23 mouse cellular contexts compared by ENCODE assay signal in genomic region chr7:140948161-140948560, GRCm38 (mm10). TPM values are rescaled to one million over a fixed set of nuclear protein-coding genes. Genes with fewer than 3 reads are reported as not detected.
DNase-seq lines count a peak whose midpoint lies in the region; ATAC-seq and TF ChIP-seq lines count a peak whose summit lies in the region.
"Had no signal": no experiment of that assay in that cellular context is flagged by ENCODE, and none has a peak within 500 bp of the region (broad histone marks: within the 10 kb centered on the region; RNA-seq: fewer than 3 reads in every experiment).

No protein-coding gene starts in this region.

- H3K27ac ChIP-seq in heart, adult 2 months: peak overlapping the region; percentile 73
- H3K27ac ChIP-seq in lung, postnatal 0 days (ENCODE audit: low read length): 0 out of 2 replicates have a peak overlapping the region, but pooled peaks have one; percentile 38
- 0 out of 2 replicates have a peak overlapping the region, but pooled peaks have one; percentile 17 for H3K27ac ChIP-seq in embryonic facial prominence, embryonic 15.5 days (replicated peaks)
- H3K27ac ChIP-seq: forebrain, embryonic 12.5 days had no signal

- ATAC-seq in lung, postnatal 0 days: no peak
- no peak for ATAC-seq in embryonic facial prominence, embryonic 15.5 days (ENCODE audit: insufficient number of reproducible peaks, low FRiP score, low TSS enrichment, low read depth)
- ATAC-seq in activated CD4-positive, CD25-positive, alpha-beta regulatory T cell, adult 4 months: no peak
- ATAC-seq: intestine, postnatal 0 days had no signal

- TF ChIP-seq POLR2A in heart, adult 2 months (IDR thresholded peaks at IDR 0.05; ENCODE audit: insufficient read depth, low read depth, low read length): no peak

- H3K27me3 ChIP-seq in heart, adult 2 months (ENCODE audit: control insufficient read depth, insufficient read depth, low read length): no peaks in the 10 kb centered on the region
- no peaks in the 10 kb centered on the region for H3K27me3 ChIP-seq in lung, postnatal 0 days (replicated peaks; ENCODE audit: insufficient read depth, low read length)
- no peaks in the 10 kb centered on the region for H3K27me3 ChIP-seq in embryonic facial prominence, embryonic 15.5 days
- H3K27me3 ChIP-seq: forebrain, embryonic 12.5 days had no signal

- peak in 1 of 2 experiments; percentile 32 for DNase-seq in heart, adult 2 months
- DNase-seq in heart, postnatal 4 days: no peak
- no peak for DNase-seq in lung, postnatal 0 days (ENCODE audit: low spot score)
- no peak for DNase-seq in lung, postnatal 10 days
- DNase-seq in testis, postnatal 10 days (ENCODE audit: low spot score): peak; percentile 59
- no peak for DNase-seq in urinary bladder, postnatal 4 days (ENCODE audit: low spot score in 2 of 2)
- DNase-seq: B cell, adult 2 months; cerebellum, postnatal 10 days; lung, adult 2 months; retina, postnatal 1 day; spleen, adult 18-20 months had no signal

- H3K36me3 ChIP-seq in heart, adult 2 months (ENCODE audit: control insufficient read depth, insufficient read depth, low read length): no peaks in the 10 kb centered on the region; the same call in 1 of the 2 replicates
- H3K36me3 ChIP-seq in lung, postnatal 0 days (ENCODE audit: insufficient read depth, low read length): peaks cover 26% of the 10 kb centered on the region; the same call in 1 of the 2 replicates
- H3K36me3 ChIP-seq in embryonic facial prominence, embryonic 15.5 days: peaks cover 62% of the 10 kb centered on the region

- no peaks in the 10 kb centered on the region for H3K9me3 ChIP-seq in lung, postnatal 0 days (ENCODE audit: low read length)
- H3K9me3 ChIP-seq in embryonic facial prominence, embryonic 15.5 days (replicated peaks): no peaks in the 10 kb centered on the region
- H3K9me3 ChIP-seq: forebrain, embryonic 12.5 days; G1E had no signal

- H3K4me2 ChIP-seq in lung, postnatal 0 days (replicated peaks; ENCODE audit: low read depth, low read length): no peak overlapping the region
- no peak overlapping the region for H3K4me2 ChIP-seq in embryonic facial prominence, embryonic 15.5 days (replicated peaks)
- H3K4me2 ChIP-seq: forebrain, embryonic 12.5 days; midbrain, embryonic 11.5 days had no signal

- TF ChIP-seq EP300 in heart, adult 2 months (IDR thresholded peaks at IDR 0.05; ENCODE audit: insufficient read depth, low read depth, low read length): no peak
- TF ChIP-seq EP300 in lung, postnatal 0 days (IDR thresholded peaks at IDR 0.05): no peak

- no peak for TF ChIP-seq CTCF in heart, adult 2 months (IDR thresholded peaks at IDR 0.05)
- TF ChIP-seq CTCF in lung, postnatal 0 days (IDR thresholded peaks at IDR 0.05): no peak

- WGBS in heart, adult 2 months: 21% methylated on average over 8 of the region's 8 CpGs
- WGBS in lung, postnatal 0 days: 63% methylated on average over 8 of the region's 8 CpGs
- 87% methylated on average over 8 of the region's 8 CpGs for WGBS in embryonic facial prominence, embryonic 15.5 days

- intact Hi-C loops in heart, adult 2 months (cut with DNase I): no loop called here

- H3K9ac ChIP-seq in heart, adult 2 months (ENCODE audit: low read depth, low read length): no peak overlapping the region
- no peak overlapping the region for H3K9ac ChIP-seq in lung, postnatal 0 days (replicated peaks; ENCODE audit: low read depth)
- H3K9ac ChIP-seq in embryonic facial prominence, embryonic 15.5 days: no peak overlapping the region
- H3K9ac ChIP-seq: forebrain, embryonic 12.5 days had no signal

- H3K4me1 ChIP-seq in heart, adult 2 months (ENCODE audit: control insufficient read depth, insufficient read depth, low read length): peaks cover 49% of the 10 kb centered on the region
- H3K4me1 ChIP-seq in lung, postnatal 0 days (ENCODE audit: insufficient read depth, low read depth, low read length): peaks cover 18% of the 10 kb centered on the region; the same call in 1 of the 2 replicates
- peaks cover 42% of the 10 kb centered on the region for H3K4me1 ChIP-seq in embryonic facial prominence, embryonic 15.5 days

- 0 out of 2 replicates have a peak, but pooled peaks cover 2% of the 10 kb centered on the region for H3K79me2 ChIP-seq in heart, adult 2 months (replicated peaks; ENCODE audit: control insufficient read depth, insufficient read depth, low read length)

- no peak overlapping the region for H3K4me3 ChIP-seq in heart, adult 2 months
- no peak overlapping the region for H3K4me3 ChIP-seq in lung, postnatal 0 days (ENCODE audit: low read depth, low read length)
- H3K4me3 ChIP-seq in embryonic facial prominence, embryonic 15.5 days (replicated peaks): no peak overlapping the region
- H3K4me3 ChIP-seq: forebrain, embryonic 12.5 days had no signal

RNA-seq across cellular contexts. Expression of gene Ifitm5, which starts 1.9 kb away (rescaled TPM):
- under 1 TPM; 0.32 to 0.34 TPM for total RNA-seq in heart, adult 2 months (2021)
- 1.1 and 2.0 TPM in 2 replicates for polyA plus RNA-seq in heart, adult 2 months (2012; rRNA removed)
- 1 to 10 TPM in 1 of 2 experiments, under 1 TPM in 1; 0.72 to 1.4 TPM for total RNA-seq in heart, postnatal 4 days (2021)
- polyA plus RNA-seq in lung, postnatal 0 days (2015; fragmentation: Nextera tagmentation; extraction: Ambion mirVana): 1.6 and 1.8 TPM in 2 replicates
- 110 and 112 TPM in 2 replicates for polyA plus RNA-seq in embryonic facial prominence, embryonic 15.5 days (2015; fragmentation: Nextera tagmentation; extraction: Ambion mirVana)
- not detected for polyA plus RNA-seq in activated CD4-positive, CD25-positive, alpha-beta regulatory T cell, adult 4 months (2017; shearing (Covaris generic))
- total RNA-seq: layer of hippocampus, adult 18-20 months; left cerebral cortex, postnatal 10 days had no signal

RNA-seq across cellular contexts. Expression of gene Pgghg, which starts 7.0 kb away (rescaled TPM):
- total RNA-seq in heart, adult 2 months (2021): 1 to 10 TPM; 4.0 to 5.8 TPM
- 13.0 and 14.1 TPM in 2 replicates for polyA plus RNA-seq in heart, adult 2 months (2012; rRNA removed)
- 1 to 10 TPM; 8.4 to 8.7 TPM for total RNA-seq in heart, postnatal 4 days (2021)
- polyA plus RNA-seq in lung, postnatal 0 days (2015; fragmentation: Nextera tagmentation; extraction: Ambion mirVana): 12.7 and 14.4 TPM in 2 replicates
- 26.3 and 29.0 TPM in 2 replicates for polyA plus RNA-seq in embryonic facial prominence, embryonic 15.5 days (2015; fragmentation: Nextera tagmentation; extraction: Ambion mirVana)
- 10 to 100 TPM; 15.2 to 15.6 TPM for polyA plus RNA-seq in activated CD4-positive, CD25-positive, alpha-beta regulatory T cell, adult 4 months (2017; shearing (Covaris generic))

RNA-seq across cellular contexts. Expression of gene Gm45717, which starts 7.6 kb away (rescaled TPM):
- not detected for total RNA-seq in heart, adult 2 months (2021)
- not detected in 2 replicates for polyA plus RNA-seq in heart, adult 2 months (2012; rRNA removed)
- total RNA-seq in heart, postnatal 4 days (2021): not detected
- polyA plus RNA-seq in lung, postnatal 0 days (2015; fragmentation: Nextera tagmentation; extraction: Ambion mirVana): 0.31 TPM in 1 of 2 replicates, not detected in the other
- 0.96 TPM in 1 of 2 replicates, not detected in the other for polyA plus RNA-seq in embryonic facial prominence, embryonic 15.5 days (2015; fragmentation: Nextera tagmentation; extraction: Ambion mirVana)
- not detected for polyA plus RNA-seq in activated CD4-positive, CD25-positive, alpha-beta regulatory T cell, adult 4 months (2017; shearing (Covaris generic))
- total RNA-seq: G1E; gastrocnemius, adult 8-10 months; layer of hippocampus, adult 18-20 months; left cerebral cortex, postnatal 10 days had no signal
- polyA plus RNA-seq: embryonic facial prominence, embryonic 11.5 days; forebrain, embryonic 12.5 days; G1E; hindbrain, embryonic 11.5 days; lung, adult 2 months; midbrain, embryonic 11.5 days; testis, adult 2 months had no signal

RNA-seq across cellular contexts. Expression of gene Ifitm2, which starts 7.6 kb away (rescaled TPM):
- total RNA-seq in heart, adult 2 months (2021): 100 to 1,000 TPM; 107 to 113 TPM
- 368 and 425 TPM in 2 replicates for polyA plus RNA-seq in heart, adult 2 months (2012; rRNA removed)
- 100 to 1,000 TPM; 178 to 182 TPM for total RNA-seq in heart, postnatal 4 days (2021)
- polyA plus RNA-seq in lung, postnatal 0 days (2015; fragmentation: Nextera tagmentation; extraction: Ambion mirVana): 1,373 and 1,710 TPM in 2 replicates
- polyA plus RNA-seq in embryonic facial prominence, embryonic 15.5 days (2015; fragmentation: Nextera tagmentation; extraction: Ambion mirVana): 1,542 and 1,589 TPM in 2 replicates
- polyA plus RNA-seq in activated CD4-positive, CD25-positive, alpha-beta regulatory T cell, adult 4 months (2017; shearing (Covaris generic)): 100 to 1,000 TPM in 1 of 2 experiments, 10 to 100 TPM in 1; 94.1 to 101 TPM

RNA-seq across cellular contexts. Expression of gene Ifitm1, which starts 18.9 kb away (rescaled TPM):
- 1 to 10 TPM; 6.1 to 7.7 TPM for total RNA-seq in heart, adult 2 months (2021)
- polyA plus RNA-seq in heart, adult 2 months (2012; rRNA removed): 16.1 and 52.2 TPM in 2 replicates
- 1 to 10 TPM; 2.6 to 3.0 TPM for total RNA-seq in heart, postnatal 4 days (2021)
- polyA plus RNA-seq in lung, postnatal 0 days (2015; fragmentation: Nextera tagmentation; extraction: Ambion mirVana): 402 and 510 TPM in 2 replicates
- polyA plus RNA-seq in embryonic facial prominence, embryonic 15.5 days (2015; fragmentation: Nextera tagmentation; extraction: Ambion mirVana): 126 and 137 TPM in 2 replicates
- polyA plus RNA-seq in activated CD4-positive, CD25-positive, alpha-beta regulatory T cell, adult 4 months (2017; shearing (Covaris generic)): 1 to 10 TPM; 4.6 to 7.5 TPM
- polyA plus RNA-seq: G1E had no signal

Comparison
In these comparisons a context has a peak if more than half of its experiments do, and no peak if none do; other contexts are left out.
1. H3K27ac ChIP-seq: peak in every context shown above with its lines; median percentile 73 in heart, adult 2 months; 38 in lung, postnatal 0 days; 17 in embryonic facial prominence, embryonic 15.5 days.
2. RNA of gene Ifitm5, which starts 1.9 kb away (polyA plus RNA-seq): 110 to 112 TPM in embryonic facial prominence, embryonic 15.5 days; 1.1 to 2.0 TPM in heart, adult 2 months, 1.6 to 1.8 TPM in lung, postnatal 0 days and not detected in activated CD4-positive, CD25-positive, alpha-beta regulatory T cell, adult 4 months; every median in the first group is over 10 times any median in the second.